Mouse (Mus musculus) stomach, embryonic 16.5 days (tissue): ENCODE measurements around the gene AU041133. TPM values are rescaled to one million over a fixed set of nuclear protein-coding genes. Genes with fewer than 3 reads are reported as not detected.

ENCODE experiments used
- ATAC-seq: fragments of 200-750 bp; cut with Nextera tagmentation; 2 replicates; pipeline ENCODE4 v1.8.0; 2017; ENCODE audit warnings: moderate number of reproducible peaks, moderate TSS enrichment; ENCODE audit not compliant: insufficient read depth, low FRiP score
- H3K27ac ChIP-seq: fragments of 300-500 bp; sonication (generic); 2 replicates; pipeline ENCODE4 v1.5.1; 2014; ENCODE audit warnings: low read length
- H3K27me3 ChIP-seq: fragments of 300-500 bp; sonication (generic); 2 replicates; pipeline ENCODE4 v1.6.1; 2014; ENCODE audit warnings: low read length, control low read depth, mixed read lengths; ENCODE audit not compliant: control insufficient read depth, insufficient read depth
- H3K36me3 ChIP-seq: fragments of 300-500 bp; sonication (generic); 2 replicates; pipeline ENCODE4 v1.6.1; 2014; ENCODE audit warnings: low read length; ENCODE audit not compliant: control insufficient read depth, insufficient read depth
- H3K4me1 ChIP-seq: fragments of 300-500 bp; sonication (generic); 2 replicates; pipeline ENCODE4 v1.6.1; 2014; ENCODE audit warnings: low read length, control low read depth, mixed read lengths; ENCODE audit not compliant: control insufficient read depth, insufficient read depth
- H3K4me2 ChIP-seq: fragments of 300-500 bp; sonication (generic); 2 replicates; pipeline ENCODE4 v1.6.1; 2014; ENCODE audit warnings: low read depth, low read length, mixed read lengths
- H3K4me3 ChIP-seq: fragments of 300-500 bp; sonication (generic); replicated peaks from 2 replicates; pipeline ENCODE4 v1.5.1; 2014; ENCODE audit warnings: mild to moderate bottlenecking, low read length
- H3K9ac ChIP-seq: fragments of 300-500 bp; sonication (generic); 2 replicates; pipeline ENCODE4 v1.6.1; 2014; ENCODE audit warnings: low read length
- H3K9me3 ChIP-seq: fragments of 300-500 bp; sonication (generic); replicated peaks from 2 replicates; pipeline ENCODE4 v1.6.1; 2016; ENCODE audit warnings: low read length, control low read depth; ENCODE audit not compliant: control insufficient read depth
- WGBS: fragments of 180-500 bp; shearing (Covaris S2); extraction: QIAGEN DNeasy Blood & Tissue Kit; methylation state at CpG from one replicate; pipeline ENCODE4 v1.1.7; 2014; 5-methylcytosine and 5-hydroxymethylcytosine counted together
- polyA plus RNA-seq: library from polyadenylated mRNA; unstranded; fragments of >200 nt; fragmentation: Nextera tagmentation; extraction: Ambion mirVana; gene quantifications from 2 replicates; pipeline ENCODE4 v1.2.1, GENCODE M21; 2015

Gene AU041133
- polyA plus RNA-seq, 1 experiment from 2014 or later: 4.4 TPM

DNA sequence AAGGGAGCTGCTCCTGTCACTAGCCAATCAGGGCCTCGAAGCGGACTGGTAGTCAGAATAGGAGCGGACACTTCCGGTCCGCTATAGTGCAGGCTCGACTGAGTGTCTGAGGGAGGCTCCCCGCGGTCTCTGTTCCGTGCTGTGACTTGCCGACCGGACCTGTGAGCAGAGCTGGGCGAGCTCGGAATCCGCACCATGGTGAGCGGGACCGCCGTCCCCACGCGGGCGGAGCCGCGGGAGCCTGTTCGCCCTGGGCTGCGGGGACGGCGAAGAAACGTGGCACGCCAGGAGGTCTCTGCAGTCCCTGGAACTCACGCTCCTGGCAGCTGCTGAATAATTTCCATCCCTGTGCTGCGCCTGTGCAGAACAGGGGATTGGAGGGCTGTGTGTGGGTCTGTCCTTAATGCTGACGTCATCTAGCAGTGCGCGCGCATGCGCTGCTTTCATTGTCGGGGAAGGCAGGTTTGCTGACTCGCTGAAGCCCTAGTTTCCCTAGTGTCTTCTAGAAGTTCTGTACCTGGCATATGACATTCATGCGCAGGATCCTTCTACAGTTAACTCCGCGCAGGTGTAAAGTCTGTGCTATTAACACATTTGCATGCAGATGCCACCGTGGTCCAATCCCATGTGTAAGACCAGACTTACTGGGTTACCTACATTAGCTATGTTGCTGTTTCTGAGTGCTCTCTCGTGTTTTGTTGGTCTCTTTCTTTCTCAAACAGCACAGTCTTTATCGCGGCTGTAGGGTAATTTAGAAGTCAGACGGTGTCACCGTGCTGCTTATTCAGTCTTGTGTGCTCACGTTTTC is 50.6 kb downstream of the AU041133 start:
- no peaks in the 10 kb centered on the region for H3K27me3 ChIP-seq
- H3K27ac ChIP-seq: peak overlapping the region; percentile 98
- H3K4me3 ChIP-seq: peak overlapping the region; percentile 75
- no peaks in the 10 kb centered on the region for H3K4me1 ChIP-seq
- WGBS: 4% methylated on average over 47 of the region's 47 CpGs
- peak; percentile 99 for ATAC-seq
- peak overlapping the region; percentile 63 for H3K4me2 ChIP-seq
- peak overlapping the region; percentile 85 for H3K9ac ChIP-seq
- H3K9me3 ChIP-seq: no peaks in the 10 kb centered on the region
- H3K36me3 ChIP-seq: no peaks in the 10 kb centered on the region

Other genes starting within 250 kb of the AU041133 start
- 2.9 and 3.7 TPM in 2 replicates for gene Zfp781, start 197.5 kb upstream of the AU041133 start, polyA plus RNA-seq
- gene Zfp873, start 79.9 kb upstream of the AU041133 start, polyA plus RNA-seq: 12.1 and 12.2 TPM in 2 replicates
- 3.5 and 4.1 TPM in 2 replicates for gene BC024063, start 44.7 kb upstream of the AU041133 start, polyA plus RNA-seq
- gene Zfp938, start 113.3 kb downstream of the AU041133 start, polyA plus RNA-seq: 14.5 and 15.2 TPM in 2 replicates
- gene 4932415D10Rik, start 188.6 kb downstream of the AU041133 start, polyA plus RNA-seq: not detected in 2 replicates
- gene Gm4924, start 226.2 kb downstream of the AU041133 start, polyA plus RNA-seq: 6.2 and 8.5 TPM in 2 replicates